In the genomic region with DNA sequence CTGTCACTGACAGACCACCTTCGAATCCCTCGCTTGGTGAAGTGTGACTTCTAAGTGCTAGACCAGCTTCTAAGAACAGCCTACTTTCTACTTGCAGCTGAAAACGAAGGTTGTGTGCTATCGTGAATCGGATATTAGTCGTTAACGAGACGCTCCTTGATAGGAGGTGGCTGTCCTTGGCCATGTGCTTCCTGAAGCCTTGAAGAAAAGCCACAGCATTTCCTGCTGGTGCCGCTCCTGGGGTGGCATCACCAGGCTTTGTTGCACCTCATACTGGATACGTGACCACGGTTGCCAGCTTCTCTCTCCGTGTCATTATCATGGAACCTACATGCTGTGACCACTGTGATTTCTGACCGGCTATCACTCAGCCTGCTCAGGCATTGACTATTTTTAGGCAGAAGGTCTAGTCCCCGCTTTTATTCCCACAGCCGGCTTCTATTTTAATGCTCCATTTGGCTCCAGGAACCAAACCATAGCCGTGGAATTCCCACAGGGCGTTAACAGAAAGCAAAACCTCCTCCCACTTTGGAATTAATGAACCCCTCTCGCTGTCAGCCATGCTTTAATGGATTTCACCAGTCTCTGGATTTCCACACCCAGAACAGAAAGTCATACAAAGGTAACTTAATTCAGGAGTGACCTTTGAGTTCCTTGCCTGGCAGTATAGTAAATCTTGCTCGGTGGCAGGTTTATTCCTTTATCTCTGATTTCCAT, we compare ENCODE assay signal across 9 mouse cellular contexts.
DNase-seq lines count a peak whose midpoint lies in the region; ATAC-seq and TF ChIP-seq lines count a peak whose summit lies in the region.
"Had no signal": no experiment of that assay in that cellular context is flagged by ENCODE, and none has a peak within 500 bp of the region (broad histone marks: within the 10 kb centered on the region; RNA-seq: fewer than 3 reads in every experiment).

No protein-coding gene starts in this region.

- WGBS in thymus, adult 2 months, result 50% methylated on average over 19 of the region's 19 CpGs
- 50% methylated on average over 19 of the region's 19 CpGs for WGBS in hindbrain, postnatal 0 days

- H3K9me3 ChIP-seq in hindbrain, postnatal 0 days (ENCODE audit: low read length), result no peaks in the 10 kb centered on the region
- H3K9me3 ChIP-seq: liver, embryonic 13.5 days had no signal

- H3K36me3 ChIP-seq in thymus, adult 2 months (ENCODE audit: control insufficient read depth, insufficient read depth, low read length), result no peaks in the 10 kb centered on the region
- no peaks in the 10 kb centered on the region for H3K36me3 ChIP-seq in hindbrain, postnatal 0 days (ENCODE audit: insufficient read depth, low read length)
- H3K36me3 ChIP-seq: liver, embryonic 13.5 days had no signal

- H3K27ac ChIP-seq in gastrocnemius, adult 2 months, result peak overlapping the region; percentile 73
- H3K27ac ChIP-seq in thymus, adult 2 months (ENCODE audit: control insufficient read depth, insufficient read depth, low read length), result peak overlapping the region; percentile 27; the same call in 1 of the 2 replicates
- H3K27ac ChIP-seq in hindbrain, postnatal 0 days, result no peak overlapping the region
- H3K27ac ChIP-seq: liver, embryonic 13.5 days had no signal

- ATAC-seq in hindbrain, postnatal 0 days, result no peak

- no peak overlapping the region for H3K4me2 ChIP-seq in hindbrain, postnatal 0 days (ENCODE audit: low read depth, low read length)
- H3K4me2 ChIP-seq: liver, embryonic 13.5 days had no signal

- no peak overlapping the region for H3K9ac ChIP-seq in hindbrain, postnatal 0 days (replicated peaks; ENCODE audit: low read length)
- H3K9ac ChIP-seq: liver, embryonic 13.5 days had no signal

- intact Hi-C loops in gastrocnemius, adult 2 months (cut with DNase I), result no loop called here

- no peaks in the 10 kb centered on the region for H3K27me3 ChIP-seq in thymus, adult 2 months (ENCODE audit: control insufficient read depth, insufficient read depth, low read length)
- no peaks in the 10 kb centered on the region for H3K27me3 ChIP-seq in hindbrain, postnatal 0 days (ENCODE audit: insufficient read depth, low read length)
- H3K27me3 ChIP-seq: liver, embryonic 13.5 days had no signal

- DNase-seq in gastrocnemius, adult 2 months, result no peak
- DNase-seq in gastrocnemius, adult 18-20 months (ENCODE audit: low spot score), result no peak
- DNase-seq in thymus, adult 2 months, result peak; percentile 3
- DNase-seq in thymus, postnatal 10 days (ENCODE audit: low spot score in 2 of 2), result no peak
- DNase-seq in hindbrain, postnatal 0 days (ENCODE audit: low spot score), result peak; percentile 12
- DNase-seq in left cerebral cortex, adult 8-10 months (ENCODE audit: low spot score in 2 of 2), result no peak
- DNase-seq in frontal cortex, adult 2 months (ENCODE audit: extremely low spot score in 1 of 2, low spot score in 1 of 2), result no peak
- no peak for DNase-seq in layer of hippocampus, postnatal 36 days
- DNase-seq: liver, embryonic 13.5 days had no signal

- peak overlapping the region; percentile 60 for H3K4me3 ChIP-seq in gastrocnemius, adult 2 months
- H3K4me3 ChIP-seq in thymus, adult 2 months (ENCODE audit: control insufficient read depth, insufficient read depth, low read length), result peak overlapping the region; percentile 11
- H3K4me3 ChIP-seq in hindbrain, postnatal 0 days (ENCODE audit: low read length), result no peak overlapping the region
- H3K4me3 ChIP-seq: liver, embryonic 13.5 days had no signal

- peaks cover 11% of the 10 kb centered on the region for H3K4me1 ChIP-seq in thymus, adult 2 months (replicated peaks; ENCODE audit: control insufficient read depth, insufficient read depth, low read length)
- H3K4me1 ChIP-seq in hindbrain, postnatal 0 days (ENCODE audit: insufficient read depth, low read length), result no peaks in the 10 kb centered on the region
- H3K4me1 ChIP-seq: liver, embryonic 13.5 days had no signal

- TF ChIP-seq POLR2A in thymus, adult 2 months (IDR thresholded peaks at IDR 0.05; ENCODE audit: control insufficient read depth, extremely low read depth, insufficient read depth, low read length, poor library complexity), result no peak

- no peak for TF ChIP-seq CTCF in gastrocnemius, adult 2 months (IDR thresholded peaks at IDR 0.05)
- no peak for TF ChIP-seq CTCF in thymus, adult 2 months (IDR thresholded peaks at IDR 0.05; ENCODE audit: borderline replicate concordance, control insufficient read depth, extremely low read depth, insufficient read depth, low read length, poor library complexity)
- no peak for TF ChIP-seq CTCF in hindbrain, postnatal 0 days (IDR thresholded peaks at IDR 0.05; ENCODE audit: low read depth)

Comparison
In these comparisons a context has a peak if more than half of its experiments do, and no peak if none do; other contexts are left out.
1. DNase-seq: peak in thymus, adult 2 months (single experiment) and hindbrain, postnatal 0 days (single experiment); none in gastrocnemius, adult 2 months (single experiment), gastrocnemius, adult 18-20 months (single experiment), thymus, postnatal 10 days (0 of 2), left cerebral cortex, adult 8-10 months (0 of 2), frontal cortex, adult 2 months (0 of 2) and layer of hippocampus, postnatal 36 days (0 of 2).